26 mouse cellular contexts compared by ENCODE assay signal in the genomic region with DNA sequence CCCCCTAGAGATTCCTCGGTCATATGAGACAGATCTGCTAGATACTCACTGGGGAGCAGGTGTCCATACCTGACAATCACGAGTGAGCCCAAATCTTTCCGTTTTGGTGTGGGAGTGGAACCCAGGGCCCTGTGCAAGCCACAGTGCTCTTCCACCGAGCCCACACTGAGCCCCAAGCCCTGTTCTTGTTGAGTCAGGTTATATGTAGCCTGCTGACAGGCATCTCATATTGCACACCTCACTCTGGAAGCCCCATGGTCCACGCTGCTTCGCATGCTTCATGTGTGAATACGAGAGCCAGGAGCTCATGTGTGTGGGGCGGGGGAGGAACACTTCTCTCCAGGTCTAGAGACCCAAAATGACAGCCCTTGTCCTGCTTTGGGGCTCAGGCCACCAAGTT. TPM values are rescaled to one million over a fixed set of nuclear protein-coding genes. Genes with fewer than 3 reads are reported as not detected.
DNase-seq lines count a peak whose midpoint lies in the region; ATAC-seq and TF ChIP-seq lines count a peak whose summit lies in the region.
"Had no signal": no experiment of that assay in that cellular context is flagged by ENCODE, and none has a peak within 500 bp of the region (broad histone marks: within the 10 kb centered on the region; RNA-seq: fewer than 3 reads in every experiment).

No protein-coding gene starts in this region.

- ATAC-seq in megakaryocyte, adult 5-6 weeks (ENCODE audit: poor library complexity, severe bottlenecking): no peak
- ATAC-seq: forebrain, embryonic 15.5 days; intestine, embryonic 16.5 days; midbrain, embryonic 16.5 days; Patski had no signal

- H3K4me1 ChIP-seq in cerebellum, adult 2 months (ENCODE audit: control insufficient read depth, insufficient read depth, low read length): peaks cover 23% of the 10 kb centered on the region
- peaks cover 87% of the 10 kb centered on the region for H3K4me1 ChIP-seq in megakaryocyte, embryonic 14.5 days
- H3K4me1 ChIP-seq in small intestine, adult 2 months (ENCODE audit: control insufficient read depth, insufficient read depth, insufficient read length, low read length): peaks cover 61% of the 10 kb centered on the region
- H3K4me1 ChIP-seq: embryonic facial prominence, embryonic 12.5 days; forebrain, embryonic 15.5 days; limb, embryonic 13.5 days had no signal

- no peak overlapping the region for H3K4me3 ChIP-seq in cerebellum, adult 2 months (replicated peaks; ENCODE audit: insufficient read depth, low read depth, low read length)
- peak overlapping the region; percentile 0 for H3K4me3 ChIP-seq in megakaryocyte, embryonic 14.5 days (replicated peaks)
- H3K4me3 ChIP-seq in small intestine, adult 2 months (ENCODE audit: low read depth, low read length): no peak overlapping the region
- H3K4me3 ChIP-seq: embryonic facial prominence, embryonic 12.5 days; forebrain, embryonic 15.5 days; hindbrain, embryonic 13.5 days; limb, embryonic 13.5 days; lung, embryonic 15.5 days; midbrain, embryonic 10.5 days had no signal

- TF ChIP-seq POLR2A in cerebellum, adult 2 months (IDR thresholded peaks at IDR 0.05; ENCODE audit: borderline replicate concordance, insufficient read depth, low read length): no peak
- TF ChIP-seq POLR2A in small intestine, adult 2 months (IDR thresholded peaks at IDR 0.05; ENCODE audit: low read depth, low read length): no peak

- WGBS in cerebellum, adult 2 months: 71% methylated on average over 8 of the region's 8 CpGs
- WGBS in small intestine, adult 2 months: 87% methylated on average over 8 of the region's 8 CpGs

- intact Hi-C loops in gastrocnemius, postnatal 36 days (cut with DNase I): no loop called here

- TF ChIP-seq CTCF in cerebellum, adult 2 months (IDR thresholded peaks at IDR 0.05; ENCODE audit: borderline replicate concordance, insufficient read depth, low read depth, low read length): no peak
- no peak for TF ChIP-seq CTCF in small intestine, adult 2 months (IDR thresholded peaks at IDR 0.05; ENCODE audit: extremely low read depth, insufficient read length, insufficient replicate concordance, low read depth, low read length)

- H3K9me3 ChIP-seq in megakaryocyte, embryonic 14.5 days: no peaks in the 10 kb centered on the region
- H3K9me3 ChIP-seq: embryonic facial prominence, embryonic 12.5 days; forebrain, embryonic 15.5 days; hindbrain, embryonic 13.5 days; limb, embryonic 13.5 days; lung, embryonic 15.5 days; midbrain, embryonic 10.5 days had no signal

- H3K27me3 ChIP-seq in cerebellum, adult 2 months (ENCODE audit: control insufficient read depth, insufficient read depth, low read length): no peaks in the 10 kb centered on the region
- H3K27me3 ChIP-seq in megakaryocyte, embryonic 14.5 days (replicated peaks): no peaks in the 10 kb centered on the region
- H3K27me3 ChIP-seq in small intestine, adult 2 months (ENCODE audit: control insufficient read depth, insufficient read depth, low read length): no peaks in the 10 kb centered on the region
- H3K27me3 ChIP-seq: embryonic facial prominence, embryonic 12.5 days; forebrain, embryonic 15.5 days; hindbrain, embryonic 13.5 days; limb, embryonic 13.5 days; lung, embryonic 15.5 days; Patski had no signal

- H3K27ac ChIP-seq in cerebellum, adult 2 months (ENCODE audit: insufficient read depth, low read length): 0 out of 2 replicates have a peak overlapping the region, but pooled peaks have one; percentile 17
- H3K27ac ChIP-seq in small intestine, adult 2 months (ENCODE audit: insufficient read depth, low read depth, low read length): peak overlapping the region; percentile 74
- H3K27ac ChIP-seq: embryonic facial prominence, embryonic 12.5 days; forebrain, embryonic 15.5 days; hindbrain, embryonic 13.5 days; kidney, postnatal 0 days; limb, embryonic 13.5 days; lung, embryonic 15.5 days; macrophage; midbrain, embryonic 10.5 days had no signal

- H3K36me3 ChIP-seq in megakaryocyte, embryonic 14.5 days (replicated peaks; ENCODE audit: low read length): peaks cover 5% of the 10 kb centered on the region
- H3K36me3 ChIP-seq in small intestine, adult 2 months (ENCODE audit: control insufficient read depth, insufficient read depth, low read length): peaks cover 41% of the 10 kb centered on the region
- H3K36me3 ChIP-seq: embryonic facial prominence, embryonic 12.5 days; forebrain, embryonic 15.5 days; hindbrain, embryonic 13.5 days; limb, embryonic 13.5 days; lung, embryonic 15.5 days; midbrain, embryonic 10.5 days had no signal

- DNase-seq in cerebellum, adult 2 months: peak in 1 of 2 experiments; percentile 8
- no peak for DNase-seq in cerebellum, adult 9-10 months
- DNase-seq in gastrocnemius, postnatal 4 days (ENCODE audit: low spot score in 2 of 2): peak; percentile 5 to 14
- no peak for DNase-seq in gastrocnemius, postnatal 36 days
- no peak for DNase-seq in lung, postnatal 14 days
- DNase-seq: adrenal gland, postnatal 10 days; cerebellum, adult 11 months; embryo, embryonic 11 days; heart, postnatal 36 days; kidney, adult 8-10 months; kidney, postnatal 4 days; thymus, postnatal 25 days had no signal

RNA-seq across cellular contexts. Expression of a gene that starts 12.9 kb away (rescaled TPM):
- polyA plus RNA-seq in cerebellum, adult 2 months (2012; rRNA removed): 26.6 and 28.8 TPM in 2 replicates
- under 1 TPM; 0.80 to 0.81 TPM for total RNA-seq in gastrocnemius, postnatal 4 days (2021)
- total RNA-seq in gastrocnemius, postnatal 36 days (2021): under 1 TPM; 0.05 to 0.42 TPM
- polyA plus RNA-seq in megakaryocyte, embryonic 14.5 days (2012; ENCODE audit: insufficient read depth, low replicate concordance): 29.8 and 31.3 TPM in 2 replicates
- total RNA-seq in megakaryocyte, adult 5-6 weeks (2015): 54.8 and 55.6 TPM in 2 replicates
- total RNA-seq in megakaryocyte, adult 5-6 weeks (2017): 31.4 and 31.9 TPM in 2 replicates
- polyA plus RNA-seq in small intestine, adult 2 months (2012; rRNA removed): 104 and 312 TPM in 2 replicates

RNA-seq across cellular contexts. Expression of a gene that starts 53.2 kb away (rescaled TPM):
- 0.69 and 1.1 TPM in 2 replicates for polyA plus RNA-seq in cerebellum, adult 2 months (2012; rRNA removed)
- total RNA-seq in gastrocnemius, postnatal 4 days (2021): 1 to 10 TPM; 1.5 to 3.1 TPM
- total RNA-seq in gastrocnemius, postnatal 36 days (2021): under 1 TPM; 0.36 to 0.37 TPM
- polyA plus RNA-seq in megakaryocyte, embryonic 14.5 days (2012; ENCODE audit: insufficient read depth, low replicate concordance): 2.0 and 8.1 TPM in 2 replicates
- total RNA-seq in megakaryocyte, adult 5-6 weeks (2015): 9.7 and 13.3 TPM in 2 replicates
- total RNA-seq in megakaryocyte, adult 5-6 weeks (2017): 26.8 and 42.5 TPM in 2 replicates
- polyA plus RNA-seq in small intestine, adult 2 months (2012; rRNA removed): 24.9 and 58.2 TPM in 2 replicates

Comparison
In these comparisons a context has a peak if more than half of its experiments do, and no peak if none do; other contexts are left out.
1. DNase-seq: peak in gastrocnemius, postnatal 4 days (2 of 2); none in cerebellum, adult 9-10 months (single experiment), gastrocnemius, postnatal 36 days (0 of 2) and lung, postnatal 14 days (single experiment).
2. RNA of a gene that starts 12.9 kb away (total RNA-seq): 31.4 to 55.6 TPM in megakaryocyte, adult 5-6 weeks; 0.80 to 0.81 TPM in gastrocnemius, postnatal 4 days and 0.05 to 0.42 TPM in gastrocnemius, postnatal 36 days; every median in the first group is over 10 times any median in the second.